Mouse (Mus musculus): ENCODE measurements around the gene Dnajb11. TPM values are rescaled to one million over a fixed set of nuclear protein-coding genes. Genes with fewer than 3 reads are reported as not detected.

Dnajb11 gene
- polyA plus RNA-seq, 1 experiment from 2014 or later, result 122 TPM

- Histone ChIP-seq H3K36me3 (ENCODE audit: control insufficient read depth, insufficient read depth) (peaks cover 8% of the 10 kb centered on the region; the same call in 1 of the 2 replicates), H3K9ac (ENCODE audit: low read depth, low read length) (peak overlapping the region; percentile 59), H3K27ac (ENCODE audit: low read depth, low read length) (peak overlapping the region; percentile 50), H3K27me3 (replicated peaks; ENCODE audit: control insufficient read depth, insufficient read depth, low read length) (no peaks in the 10 kb centered on the region), H3K9me3 (ENCODE audit: control insufficient read depth) (no peaks in the 10 kb centered on the region), H3K4me1 (replicated peaks; ENCODE audit: control insufficient read depth, insufficient read depth, low read length) (no peaks in the 10 kb centered on the region), H3K4me2 (replicated peaks; ENCODE audit: low read depth) (peak overlapping the region; percentile 96), H3K4me3 (ENCODE audit: low read depth, low read length) (peak overlapping the region; percentile 49)
- no peak for TF ChIP-seq CTCF (IDR thresholded peaks at IDR 0.05; ENCODE audit: low read depth)
- ATAC-seq, result peak; percentile 84
- WGBS, result 2% methylated on average over 25 of the region's 26 CpGs
Observed at GRCm38 (mm10) chr16:22844061-22844801, 13.4 kb upstream of the Dnajb11 start.

- WGBS, result 24% methylated on average over 5 of the region's 5 CpGs
- H3K4me2 ChIP-seq (replicated peaks; ENCODE audit: low read depth), result peak overlapping the region; percentile 96
- H3K4me1 ChIP-seq (replicated peaks; ENCODE audit: control insufficient read depth, insufficient read depth, low read length), result no peaks in the 10 kb centered on the region
- H3K27me3 ChIP-seq (replicated peaks; ENCODE audit: control insufficient read depth, insufficient read depth, low read length), result no peaks in the 10 kb centered on the region
- peak; percentile 54 for ATAC-seq
- no peak for TF ChIP-seq CTCF (IDR thresholded peaks at IDR 0.05; ENCODE audit: low read depth)
- H3K9me3 ChIP-seq (ENCODE audit: control insufficient read depth), result no peaks in the 10 kb centered on the region
- H3K27ac ChIP-seq (ENCODE audit: low read depth, low read length), result peak overlapping the region; percentile 50; the same call in 1 of the 2 replicates
- peaks cover 7% of the 10 kb centered on the region; the same call in 1 of the 2 replicates for H3K36me3 ChIP-seq (ENCODE audit: control insufficient read depth, insufficient read depth)
- peak overlapping the region; percentile 49 for H3K4me3 ChIP-seq (ENCODE audit: low read depth, low read length)
- H3K9ac ChIP-seq (ENCODE audit: low read depth, low read length), result 0 out of 2 replicates have a peak overlapping the region, but pooled peaks have one; percentile 59
Observed at GRCm38 (mm10) chr16:22844834-22845233, 12.8 kb upstream of the Dnajb11 start.

GRCm38 (mm10) chr16:22845481-22845880 is 12.2 kb upstream of the Dnajb11 start:
- Histone ChIP-seq H3K4me1 (replicated peaks; ENCODE audit: control insufficient read depth, insufficient read depth, low read length) (no peaks in the 10 kb centered on the region), H3K27me3 (replicated peaks; ENCODE audit: control insufficient read depth, insufficient read depth, low read length) (no peaks in the 10 kb centered on the region), H3K9ac (ENCODE audit: low read depth, low read length) (no peak overlapping the region), H3K36me3 (ENCODE audit: control insufficient read depth, insufficient read depth) (peaks cover 7% of the 10 kb centered on the region; the same call in 1 of the 2 replicates), H3K27ac (ENCODE audit: low read depth, low read length) (no peak overlapping the region), H3K4me2 (replicated peaks; ENCODE audit: low read depth) (no peak overlapping the region; the same call in 1 of the 2 replicates), H3K9me3 (ENCODE audit: control insufficient read depth) (no peaks in the 10 kb centered on the region), H3K4me3 (ENCODE audit: low read depth, low read length) (no peak overlapping the region)
- WGBS, result 84% methylated on average over 4 of the region's 4 CpGs
- TF ChIP-seq CTCF (IDR thresholded peaks at IDR 0.05; ENCODE audit: low read depth), result no peak
- ATAC-seq, result no peak

GRCm38 (mm10) chr16:22847686-22848085 is 10.0 kb upstream of the Dnajb11 start:
- Histone ChIP-seq H3K27ac (ENCODE audit: low read depth, low read length) (no peak overlapping the region), H3K9me3 (ENCODE audit: control insufficient read depth) (no peaks in the 10 kb centered on the region), H3K4me2 (replicated peaks; ENCODE audit: low read depth) (no peak overlapping the region), H3K4me1 (replicated peaks; ENCODE audit: control insufficient read depth, insufficient read depth, low read length) (no peaks in the 10 kb centered on the region), H3K9ac (ENCODE audit: low read depth, low read length) (no peak overlapping the region), H3K4me3 (ENCODE audit: low read depth, low read length) (no peak overlapping the region), H3K36me3 (ENCODE audit: control insufficient read depth, insufficient read depth) (no peaks in the 10 kb centered on the region), H3K27me3 (replicated peaks; ENCODE audit: control insufficient read depth, insufficient read depth, low read length) (no peaks in the 10 kb centered on the region)
- no peak for ATAC-seq
- WGBS, result 84% methylated on average over 1 of the region's 1 CpGs
- no peak for TF ChIP-seq CTCF (IDR thresholded peaks at IDR 0.05; ENCODE audit: low read depth)

- Histone ChIP-seq H3K4me1 (replicated peaks; ENCODE audit: control insufficient read depth, insufficient read depth, low read length) (no peaks in the 10 kb centered on the region), H3K27ac (ENCODE audit: low read depth, low read length) (no peak overlapping the region), H3K9ac (ENCODE audit: low read depth, low read length) (no peak overlapping the region), H3K4me3 (ENCODE audit: low read depth, low read length) (no peak overlapping the region), H3K9me3 (ENCODE audit: control insufficient read depth) (no peaks in the 10 kb centered on the region), H3K36me3 (ENCODE audit: control insufficient read depth, insufficient read depth) (no peaks in the 10 kb centered on the region), H3K27me3 (replicated peaks; ENCODE audit: control insufficient read depth, insufficient read depth, low read length) (no peaks in the 10 kb centered on the region), H3K4me2 (replicated peaks; ENCODE audit: low read depth) (no peak overlapping the region)
- WGBS, result 88% methylated on average over 1 of the region's 1 CpGs
- ATAC-seq, result no peak
- no peak for TF ChIP-seq CTCF (IDR thresholded peaks at IDR 0.05; ENCODE audit: low read depth)
Observed at GRCm38 (mm10) chr16:22848331-22848730, 9.3 kb upstream of the Dnajb11 start.

- TF ChIP-seq CTCF (IDR thresholded peaks at IDR 0.05; ENCODE audit: low read depth), result no peak
- H3K9ac ChIP-seq (ENCODE audit: low read depth, low read length), result no peak overlapping the region
- H3K36me3 ChIP-seq (ENCODE audit: control insufficient read depth, insufficient read depth), result no peaks in the 10 kb centered on the region
- no peaks in the 10 kb centered on the region for H3K4me1 ChIP-seq (replicated peaks; ENCODE audit: control insufficient read depth, insufficient read depth, low read length)
- 86% methylated on average over 4 of the region's 4 CpGs for WGBS
- H3K9me3 ChIP-seq (ENCODE audit: control insufficient read depth), result no peaks in the 10 kb centered on the region
- no peak for ATAC-seq
- H3K4me3 ChIP-seq (ENCODE audit: low read depth, low read length), result no peak overlapping the region
- peak overlapping the region; percentile 4; the same call in 1 of the 2 replicates for H3K27ac ChIP-seq (ENCODE audit: low read depth, low read length)
- no peak overlapping the region for H3K4me2 ChIP-seq (replicated peaks; ENCODE audit: low read depth)
- no peaks in the 10 kb centered on the region for H3K27me3 ChIP-seq (replicated peaks; ENCODE audit: control insufficient read depth, insufficient read depth, low read length)
Observed at GRCm38 (mm10) chr16:22852709-22853108, 4.9 kb upstream of the Dnajb11 start.

All from intestine, postnatal 0 days (tissue).